Mouse (Mus musculus) liver, embryonic 14.5 days (tissue): ENCODE results near the gene Coq2.

Experiments
- CTCF ChIP-seq: IDR thresholded peaks from 2 replicates; pipeline ENCODE4 v1.5.1; 2016; ENCODE audit warnings: antibody characterized with exemption, low read depth, control low read depth
- EP300 ChIP-seq: IDR thresholded peaks from 2 replicates; pipeline ENCODE4 v1.6.1; 2016; ENCODE audit warnings: antibody characterized with exemption, low read depth

DNA sequence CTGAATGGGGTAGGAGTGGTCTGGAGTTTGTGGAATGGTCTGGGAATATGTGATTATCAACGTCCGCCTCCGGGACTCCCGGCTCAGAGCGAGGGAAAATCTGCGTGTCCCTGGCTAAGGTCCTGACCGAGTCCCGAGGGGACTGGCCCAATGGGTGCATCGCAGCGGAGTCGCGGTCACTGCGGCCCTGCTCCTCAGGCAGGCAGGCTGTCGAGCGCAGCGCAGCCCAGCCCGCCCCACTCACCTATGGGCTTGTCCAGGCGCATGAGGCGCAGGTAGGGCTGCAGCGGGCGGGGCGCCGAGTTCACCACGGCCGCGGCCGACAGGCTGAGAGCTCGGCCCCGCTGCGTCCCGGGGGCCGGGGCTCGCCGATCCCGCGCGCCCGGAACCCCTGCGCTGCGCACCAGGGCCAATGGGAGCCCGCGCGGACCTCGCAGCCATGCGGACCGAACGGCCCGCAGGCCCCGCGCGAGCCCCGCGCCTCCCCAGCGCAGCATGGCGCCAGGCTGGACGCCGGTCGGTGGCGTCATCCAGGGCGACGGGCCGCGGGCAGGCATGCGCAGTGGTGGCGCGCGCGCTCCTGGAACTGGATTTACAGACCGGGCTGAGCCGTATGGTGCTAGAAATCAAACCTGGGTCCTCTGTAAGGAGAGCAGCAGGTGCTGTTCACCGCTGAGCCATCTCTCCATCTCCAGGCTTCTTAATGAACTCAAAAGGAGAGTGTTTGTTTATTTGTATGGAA, 1.0 kb downstream of the Coq2 start:
- TF ChIP-seq CTCF = no peak
- TF ChIP-seq EP300 = no peak
